Mouse (Mus musculus): ENCODE results near the gene Clpsl2. TPM values are rescaled to one million over a fixed set of nuclear protein-coding genes. Genes with fewer than 3 reads are reported as not detected.
A peak's percentile ranks its signal among the peaks of the same experiment; 100 is the strongest.

The Clpsl2 gene
- polyA plus RNA-seq, 1 experiment from 2014 or later: not detected

DNA sequence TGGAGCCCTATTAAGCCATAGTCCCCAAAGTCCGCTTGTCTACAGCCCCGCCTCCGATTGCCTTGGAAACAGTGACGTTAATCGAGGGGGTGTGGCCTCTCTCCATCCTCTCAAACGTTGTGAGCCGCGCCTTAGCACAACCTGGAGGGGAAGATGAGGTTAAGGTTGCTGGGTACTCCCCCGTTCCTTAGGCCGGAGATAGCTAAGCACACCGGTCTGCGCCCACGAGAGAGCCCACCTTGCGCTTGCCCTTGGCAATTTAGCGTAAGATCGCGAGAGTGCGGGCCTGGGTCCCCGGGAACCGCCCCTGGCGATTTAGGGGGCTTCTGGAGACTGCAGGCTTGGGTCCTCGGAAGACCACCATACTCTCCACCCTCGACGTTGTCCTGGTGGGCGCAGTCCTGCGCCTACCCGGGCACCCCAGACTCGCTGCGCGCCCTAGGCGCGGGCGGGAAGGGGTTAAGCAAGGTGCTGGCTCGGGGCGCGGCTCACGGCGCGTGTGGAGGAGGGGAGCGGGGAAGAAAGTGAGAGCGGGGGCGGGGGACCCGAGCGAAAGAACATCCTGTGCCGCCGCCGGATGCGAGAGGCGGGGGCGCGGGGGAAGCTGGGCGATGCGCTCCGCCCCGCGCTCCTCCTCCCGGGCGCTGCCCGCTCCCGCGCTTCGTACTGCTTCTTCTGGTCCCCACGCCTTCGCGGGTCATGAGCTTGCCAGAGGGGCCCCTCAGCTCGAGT lies 26.4 kb upstream of the Clpsl2 start:
- under 1% methylated on average over 49 of the region's 66 CpGs for WGBS
- H3K9ac ChIP-seq: peak overlapping the region; percentile 79
- H3K4me2 ChIP-seq: peak overlapping the region; percentile 95
- H3K36me3 ChIP-seq: no peaks in the 10 kb centered on the region
- H3K4me1 ChIP-seq: peaks cover 42% of the 10 kb centered on the region
- peak overlapping the region; percentile 91 for H3K27ac ChIP-seq
- ATAC-seq (ENCODE audit: insufficient number of reproducible peaks, insufficient read depth, low FRiP score, low TSS enrichment, low read depth): peak; percentile 78
- peaks cover 8% of the 10 kb centered on the region; the same call in 1 of the 2 replicates for H3K27me3 ChIP-seq
- peak overlapping the region; percentile 69 for H3K4me3 ChIP-seq
- H3K9me3 ChIP-seq: no peaks in the 10 kb centered on the region

DNA sequence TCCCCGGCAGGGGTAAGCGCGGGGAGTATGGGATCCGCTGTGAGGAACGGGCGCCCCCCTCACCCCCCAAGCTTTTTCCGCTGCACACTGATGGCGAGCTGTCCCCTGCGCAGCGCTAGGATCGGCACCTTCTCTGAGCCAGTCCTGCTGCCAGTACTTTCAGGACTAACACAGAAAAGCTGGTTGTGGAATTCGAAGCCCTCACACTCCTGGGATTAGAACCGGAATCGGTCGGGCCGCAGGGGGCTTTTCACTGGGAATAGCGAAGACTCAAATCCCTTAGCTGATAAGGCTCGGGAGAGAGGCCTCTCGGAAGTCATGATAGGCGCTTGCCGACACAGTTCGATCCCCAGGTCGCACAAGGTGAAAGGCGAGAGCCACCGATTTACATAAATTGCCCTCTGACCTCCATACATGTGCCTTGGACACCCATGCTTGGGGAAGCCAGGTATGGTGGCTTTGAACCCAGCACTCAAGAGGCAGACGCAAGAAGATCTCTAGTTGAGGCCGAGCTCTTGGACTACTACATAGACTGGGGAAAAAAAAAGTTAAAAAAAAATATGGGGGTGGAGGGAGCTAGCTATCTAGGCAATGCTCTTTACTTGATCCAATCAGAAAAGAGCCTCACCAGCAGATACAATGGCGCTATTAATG lies 25.7 kb upstream of the Clpsl2 start:
- Histone ChIP-seq H3K4me2 (peak overlapping the region; percentile 95), H3K27ac (peak overlapping the region; percentile 91), H3K4me1 (peaks cover 38% of the 10 kb centered on the region), H3K36me3 (no peaks in the 10 kb centered on the region), H3K4me3 (peak overlapping the region; percentile 69), H3K9ac (peak overlapping the region; percentile 79), H3K9me3 (no peaks in the 10 kb centered on the region), H3K27me3 (peaks cover 8% of the 10 kb centered on the region; the same call in 1 of the 2 replicates)
- WGBS: 9% methylated on average over 28 of the region's 28 CpGs
- no peak for ATAC-seq (ENCODE audit: insufficient number of reproducible peaks, insufficient read depth, low FRiP score, low TSS enrichment, low read depth)

DNA sequence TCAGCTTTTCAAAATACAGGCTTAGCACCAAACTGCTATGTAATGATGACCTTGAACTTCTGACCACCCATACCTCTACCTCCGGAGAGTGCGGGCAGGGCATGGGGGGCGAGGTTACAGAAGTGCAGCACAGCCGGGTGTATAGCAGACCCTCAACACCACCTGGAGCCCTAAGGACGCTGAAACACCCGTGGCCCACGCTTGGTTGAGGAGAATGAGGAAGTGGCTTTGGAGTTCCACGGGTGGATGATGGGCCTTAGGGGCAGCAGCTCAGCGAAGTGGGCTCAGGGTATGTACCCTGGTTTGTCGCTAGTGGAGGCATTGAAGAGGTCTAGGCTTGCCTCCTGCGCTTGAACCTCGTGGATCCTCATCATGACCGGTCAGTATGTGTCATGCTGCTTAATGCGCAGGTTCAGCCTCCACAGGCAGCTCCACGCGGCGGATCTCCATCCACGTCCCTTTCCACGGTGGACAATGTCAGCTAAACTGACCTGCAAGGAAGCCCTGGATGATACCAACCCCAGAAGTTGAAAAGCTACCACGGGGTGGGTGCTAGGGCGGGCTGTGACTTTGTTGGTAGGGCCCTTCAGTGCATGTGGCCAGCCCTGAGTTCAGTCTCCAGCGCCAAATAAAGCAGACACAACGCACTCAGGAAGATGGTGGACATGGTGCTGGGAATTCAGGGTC lies 25.1 kb upstream of the Clpsl2 start:
- ATAC-seq (ENCODE audit: insufficient number of reproducible peaks, insufficient read depth, low FRiP score, low TSS enrichment, low read depth): no peak
- Histone ChIP-seq H3K36me3 (no peaks in the 10 kb centered on the region), H3K4me2 (peak overlapping the region; percentile 95), H3K4me1 (peaks cover 34% of the 10 kb centered on the region), H3K9me3 (no peaks in the 10 kb centered on the region), H3K9ac (no peak overlapping the region), H3K4me3 (peak overlapping the region; percentile 69; the same call in 1 of the 2 replicates), H3K27me3 (peaks cover 8% of the 10 kb centered on the region; the same call in 1 of the 2 replicates), H3K27ac (no peak overlapping the region; the same call in 1 of the 2 replicates)
- WGBS: 84% methylated on average over 23 of the region's 23 CpGs

DNA sequence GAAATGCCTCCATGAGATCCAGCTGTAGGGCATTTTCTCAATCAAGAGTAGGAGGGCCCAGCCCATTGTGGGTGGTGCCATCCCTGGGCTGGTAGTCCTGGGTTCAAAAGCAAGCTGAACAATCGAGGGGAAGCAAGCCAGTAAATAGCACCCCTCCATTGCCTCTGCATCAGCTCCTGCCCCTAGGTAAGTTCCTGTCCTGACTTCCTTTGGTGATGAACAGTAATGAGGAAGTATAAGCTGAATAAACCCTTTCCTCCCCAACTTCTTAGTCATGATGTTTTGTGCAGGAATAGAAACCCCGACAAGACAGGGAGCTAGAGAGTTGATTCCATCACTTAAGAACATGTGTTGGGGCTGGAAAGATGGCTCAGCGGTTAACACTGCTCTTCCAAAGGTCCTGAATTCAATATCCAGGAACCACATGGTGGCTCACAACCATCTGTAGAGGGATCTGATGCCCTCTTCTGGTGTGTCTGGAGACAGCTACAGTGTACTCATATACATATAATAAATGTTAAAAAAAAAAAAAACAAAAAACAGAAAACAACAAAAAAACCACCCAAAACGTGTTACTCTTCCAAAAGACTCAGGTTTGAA lies 24.3 kb upstream of the Clpsl2 start:
- H3K9ac ChIP-seq: no peak overlapping the region
- H3K36me3 ChIP-seq: no peaks in the 10 kb centered on the region
- H3K9me3 ChIP-seq: no peaks in the 10 kb centered on the region
- H3K4me3 ChIP-seq: no peak overlapping the region
- peaks cover 8% of the 10 kb centered on the region; the same call in 1 of the 2 replicates for H3K27me3 ChIP-seq
- no peak for ATAC-seq (ENCODE audit: insufficient number of reproducible peaks, insufficient read depth, low FRiP score, low TSS enrichment, low read depth)
- no peak overlapping the region for H3K27ac ChIP-seq
- H3K4me2 ChIP-seq: no peak overlapping the region
- WGBS: 72% methylated on average over 4 of the region's 4 CpGs
- peaks cover 34% of the 10 kb centered on the region for H3K4me1 ChIP-seq

DNA sequence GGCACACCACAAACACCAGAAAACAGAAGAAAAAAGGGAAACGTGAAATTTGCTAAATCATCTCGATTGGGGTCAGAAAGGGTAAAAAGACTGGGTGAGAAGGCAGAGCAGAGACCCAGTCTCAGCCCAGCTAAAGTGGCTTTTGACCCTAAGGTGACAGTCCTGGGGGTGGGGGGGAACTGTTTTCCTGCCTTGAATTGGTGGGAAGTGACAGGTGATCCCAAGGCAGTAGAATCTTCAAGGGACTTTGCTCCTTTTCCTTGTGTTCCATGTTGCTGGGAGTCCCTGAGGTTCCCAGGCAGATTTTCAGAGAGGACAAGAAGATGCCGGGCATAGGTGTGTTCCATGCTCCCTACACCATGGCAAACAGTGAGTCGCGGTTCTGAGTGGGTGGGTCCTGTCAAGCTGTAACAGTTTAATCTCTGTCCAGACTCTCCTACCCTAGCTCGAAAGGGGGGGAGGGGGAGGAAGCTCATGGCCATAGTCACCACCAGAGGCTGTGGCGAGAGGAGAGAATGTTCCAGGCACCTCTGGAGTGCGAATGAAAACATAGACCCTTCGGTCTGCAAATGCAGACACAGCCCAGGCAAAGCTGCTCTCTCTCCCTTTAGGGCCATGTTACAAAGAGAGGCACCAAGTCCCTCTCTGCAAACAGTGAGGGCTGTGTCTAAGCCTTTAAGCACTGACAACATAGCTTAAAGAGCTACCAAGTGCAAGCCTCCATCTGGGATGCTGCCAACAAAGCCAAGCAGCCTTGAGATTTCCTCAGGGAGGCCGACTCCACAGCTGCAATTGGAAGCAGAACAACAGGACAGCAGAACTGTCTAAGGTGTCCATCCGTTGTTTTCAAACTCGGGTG lies 21.8 kb upstream of the Clpsl2 start:
- Histone ChIP-seq H3K4me3 (peak overlapping the region; percentile 20; the same call in 1 of the 2 replicates), H3K4me2 (peak overlapping the region; percentile 51), H3K9me3 (no peaks in the 10 kb centered on the region), H3K27ac (no peak overlapping the region), H3K27me3 (no peaks in the 10 kb centered on the region), H3K36me3 (no peaks in the 10 kb centered on the region), H3K9ac (peak overlapping the region; percentile 51; the same call in 1 of the 2 replicates), H3K4me1 (peaks cover 31% of the 10 kb centered on the region)
- WGBS: 44% methylated on average over 12 of the region's 12 CpGs
- no peak for ATAC-seq (ENCODE audit: insufficient number of reproducible peaks, insufficient read depth, low FRiP score, low TSS enrichment, low read depth)

DNA sequence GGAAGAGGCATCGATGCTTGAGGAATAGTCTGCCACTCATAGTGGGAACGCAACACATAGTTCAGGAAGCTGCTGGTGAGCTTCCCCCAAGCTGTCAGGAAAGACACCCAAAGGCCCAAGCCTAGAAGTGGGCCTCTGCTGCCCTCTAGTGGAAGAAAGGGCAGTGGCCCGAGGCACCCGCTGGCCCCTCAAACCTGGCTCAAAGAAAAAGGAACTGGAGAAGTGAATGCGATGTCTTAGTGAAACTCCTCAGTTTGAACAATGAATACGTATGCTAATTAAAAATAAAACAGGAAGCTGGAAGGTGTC lies 21.2 kb upstream of the Clpsl2 start:
- peaks cover 28% of the 10 kb centered on the region for H3K4me1 ChIP-seq
- 2% methylated on average over 6 of the region's 6 CpGs for WGBS
- no peaks in the 10 kb centered on the region for H3K36me3 ChIP-seq
- peak overlapping the region; percentile 20; the same call in 1 of the 2 replicates for H3K4me3 ChIP-seq
- peak overlapping the region; percentile 51; the same call in 1 of the 2 replicates for H3K9ac ChIP-seq
- H3K4me2 ChIP-seq: peak overlapping the region; percentile 51
- no peak for ATAC-seq (ENCODE audit: insufficient number of reproducible peaks, insufficient read depth, low FRiP score, low TSS enrichment, low read depth)
- H3K27ac ChIP-seq: no peak overlapping the region
- H3K9me3 ChIP-seq: no peaks in the 10 kb centered on the region
- H3K27me3 ChIP-seq: no peaks in the 10 kb centered on the region

DNA sequence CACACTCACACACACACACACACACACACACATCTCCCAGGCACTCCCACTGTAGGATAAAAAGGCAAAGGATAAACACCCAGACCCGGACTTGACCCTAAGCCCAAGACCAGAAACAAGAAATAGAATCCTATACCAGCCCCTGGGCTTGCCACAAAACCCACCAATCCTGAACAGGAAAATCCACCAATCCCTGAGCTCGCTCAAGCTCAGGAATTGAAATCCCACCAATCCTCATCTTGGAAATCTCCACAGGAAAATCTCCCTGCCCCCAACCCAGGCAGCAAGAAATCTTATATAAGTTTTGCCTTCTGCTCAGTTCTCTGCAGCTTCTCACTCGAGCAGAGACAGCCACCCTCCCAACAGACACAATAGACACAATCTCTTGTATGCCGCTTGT lies 20.1 kb upstream of the Clpsl2 start:
- H3K4me3 ChIP-seq: no peak overlapping the region
- ATAC-seq (ENCODE audit: insufficient number of reproducible peaks, insufficient read depth, low FRiP score, low TSS enrichment, low read depth): no peak
- H3K36me3 ChIP-seq: no peaks in the 10 kb centered on the region
- no peaks in the 10 kb centered on the region for H3K27me3 ChIP-seq
- H3K4me1 ChIP-seq: peaks cover 19% of the 10 kb centered on the region
- H3K9me3 ChIP-seq: no peaks in the 10 kb centered on the region
- no peak overlapping the region for H3K4me2 ChIP-seq
- H3K27ac ChIP-seq: no peak overlapping the region
- 64% methylated on average over 4 of the region's 4 CpGs for WGBS
- H3K9ac ChIP-seq: no peak overlapping the region

DNA sequence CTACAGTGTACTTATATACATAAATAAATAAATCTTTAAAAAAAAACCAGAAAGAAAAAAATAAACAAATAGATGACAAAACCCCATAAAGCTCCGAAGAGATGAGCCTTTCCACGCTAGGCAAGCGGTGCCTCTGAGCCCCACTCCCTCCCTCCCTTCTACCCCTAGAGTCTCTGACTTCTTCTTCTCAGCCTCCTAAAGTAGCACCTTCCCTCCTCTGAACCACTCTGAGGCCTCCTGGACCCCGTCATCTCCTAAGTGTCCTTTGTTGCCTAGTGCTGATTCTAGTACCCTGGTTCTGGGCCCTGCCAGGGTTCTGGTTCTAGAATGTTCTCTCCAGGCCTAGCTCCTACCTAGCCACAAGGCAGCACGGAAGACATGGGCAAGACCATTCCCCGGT lies 18.7 kb upstream of the Clpsl2 start, which contains the start of gene Armc12:
Gene Armc12 (plus strand): TSS at position 301 of the 400 bp plus-strand sequence.
- Histone ChIP-seq H3K27ac (no peak within 1 kb of the TSS; the same call in 1 of the 2 replicates), H3K4me1 (peaks cover 16% of the 10 kb centered on the region), H3K4me2 (peak within 1 kb of the TSS; percentile 34), H3K4me3 (no peak within 1 kb of the TSS), H3K9me3 (no peaks in the 10 kb centered on the region), H3K9ac (peak within 1 kb of the TSS; percentile 36; the same call in 1 of the 2 replicates), H3K36me3 (no peaks in the 10 kb centered on the region), H3K27me3 (no peaks in the 10 kb centered on the region)
- no peak for ATAC-seq (ENCODE audit: insufficient number of reproducible peaks, insufficient read depth, low FRiP score, low TSS enrichment, low read depth)
- WGBS: 81% methylated on average over 6 of the region's 6 CpGs

DNA sequence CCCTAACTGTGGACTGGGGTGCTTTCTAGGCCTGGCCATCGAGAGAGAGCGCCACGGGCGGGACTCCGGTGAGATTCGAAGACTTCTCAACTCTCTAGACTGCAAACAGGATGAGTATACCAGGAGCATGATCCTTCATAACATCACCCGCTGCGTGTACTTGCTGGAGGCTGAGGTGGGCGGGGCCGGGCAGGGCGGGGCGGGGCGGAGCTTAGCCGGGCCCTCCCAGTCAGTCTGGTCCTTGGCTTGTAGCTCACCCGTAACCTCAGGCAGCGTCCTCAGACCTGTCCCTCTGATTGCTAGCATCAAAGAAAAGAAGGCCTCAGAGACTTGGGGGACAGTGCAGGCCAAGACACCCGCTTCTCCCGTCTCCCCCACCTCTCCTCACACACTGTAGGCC lies 17.3 kb upstream of the Clpsl2 start:
- H3K4me2 ChIP-seq: peak overlapping the region; percentile 34
- H3K36me3 ChIP-seq: no peaks in the 10 kb centered on the region
- ATAC-seq (ENCODE audit: insufficient number of reproducible peaks, insufficient read depth, low FRiP score, low TSS enrichment, low read depth): no peak
- no peak overlapping the region for H3K4me3 ChIP-seq
- H3K9me3 ChIP-seq: no peaks in the 10 kb centered on the region
- peak overlapping the region; percentile 36 for H3K9ac ChIP-seq
- peaks cover 16% of the 10 kb centered on the region for H3K4me1 ChIP-seq
- WGBS: 12% methylated on average over 18 of the region's 18 CpGs
- H3K27me3 ChIP-seq: no peaks in the 10 kb centered on the region
- no peak overlapping the region for H3K27ac ChIP-seq

DNA sequence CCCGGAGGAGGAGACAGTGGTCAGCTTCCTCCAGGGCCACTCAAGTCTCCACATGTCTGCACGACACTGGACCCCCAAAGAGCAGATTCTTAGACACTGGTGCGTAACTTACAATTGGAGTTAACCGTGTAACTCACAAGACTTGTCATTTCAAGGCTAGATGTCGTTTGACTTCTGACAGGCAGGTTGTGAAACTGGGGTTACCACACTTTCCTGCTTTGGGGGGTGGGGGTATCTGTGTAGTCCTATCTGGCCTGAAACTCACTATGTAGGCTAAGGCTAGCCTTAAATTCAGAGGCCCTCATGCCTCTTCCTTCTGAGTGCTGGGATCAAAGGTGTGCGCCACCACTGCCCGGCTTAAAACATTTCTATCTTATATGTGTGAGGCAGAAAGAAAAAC lies 16.7 kb upstream of the Clpsl2 start:
- Histone ChIP-seq H3K9me3 (0 out of 2 replicates have a peak, but pooled peaks cover 3% of the 10 kb centered on the region), H3K9ac (no peak overlapping the region), H3K36me3 (no peaks in the 10 kb centered on the region), H3K4me3 (no peak overlapping the region), H3K4me1 (peaks cover 11% of the 10 kb centered on the region), H3K4me2 (no peak overlapping the region), H3K27me3 (0 out of 2 replicates have a peak, but pooled peaks cover 3% of the 10 kb centered on the region), H3K27ac (no peak overlapping the region)
- no peak for ATAC-seq (ENCODE audit: insufficient number of reproducible peaks, insufficient read depth, low FRiP score, low TSS enrichment, low read depth)
- WGBS: 84% methylated on average over 7 of the region's 7 CpGs
